In the genomic region with DNA sequence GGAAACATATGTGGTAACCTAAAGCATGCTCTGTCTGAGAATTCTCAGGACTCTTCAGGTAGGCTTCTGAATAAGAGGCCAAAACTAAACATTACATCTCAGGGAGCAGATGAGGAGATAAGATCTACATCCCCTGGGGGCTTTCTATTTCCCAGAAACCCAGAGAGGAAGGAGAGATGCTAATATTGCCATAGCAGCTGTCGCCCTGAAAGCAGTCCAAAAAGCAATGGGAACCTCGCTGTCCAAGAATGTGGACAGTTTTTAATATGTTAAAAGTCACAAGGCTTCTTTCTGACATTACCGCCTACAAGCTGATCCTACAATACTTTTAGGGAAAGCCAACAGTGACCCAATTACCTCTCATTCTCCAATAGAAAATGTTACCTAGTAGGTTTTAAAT, we compare ENCODE assay signal across 18 mouse cellular contexts.
DNase-seq lines count a peak whose midpoint lies in the region; ATAC-seq lines count a peak whose summit lies in the region.
"Had no signal": no experiment of that assay in that cellular context is flagged by ENCODE, and none has a peak within 500 bp of the region (broad histone marks: within the 10 kb centered on the region; RNA-seq: fewer than 3 reads in every experiment).

No protein-coding gene starts in this region.

- intact Hi-C loops in heart, postnatal 10 days (cut with DNase I) = no loop called here
- intact Hi-C loops in heart, postnatal 36 days (cut with DNase I) = no loop called here
- intact Hi-C loops in left cerebral cortex, postnatal 4 days (cut with DNase I) = no loop called here

- peak; percentile 26 to 52 for DNase-seq in cerebellum, postnatal 14 days
- peak; percentile 20 to 23 for DNase-seq in heart, postnatal 10 days
- no peak for DNase-seq in heart, postnatal 36 days
- peak; percentile 18 for DNase-seq in left cerebral cortex, postnatal 4 days
- DNase-seq in left cerebral cortex, adult 18-20 months (ENCODE audit: low spot score in 2 of 2) = no peak
- DNase-seq in gastrocnemius, postnatal 25 days = peak; percentile 9
- DNase-seq: heart, postnatal 4 days; liver, embryonic 13.5 days; lung, adult 2 months; right cerebral cortex, adult 18-20 months; right cerebral cortex, postnatal 4 days; thymus, postnatal 25 days had no signal

- no peak for ATAC-seq in cerebellum, adult (ENCODE audit: insufficient number of reproducible peaks, low FRiP score, low TSS enrichment)
- no peak for ATAC-seq in inflammation-experienced regulatory T-cells, adult 6 months
- ATAC-seq: CD4-positive, CD25-positive, alpha-beta regulatory T cell, adult 4 months; forebrain, embryonic 14.5 days; intestine, embryonic 16.5 days; midbrain, embryonic 15.5 days had no signal

Comparison
In these comparisons a context has a peak if more than half of its experiments do, and no peak if none do; other contexts are left out.
1. DNase-seq: peak in cerebellum, postnatal 14 days (2 of 2), heart, postnatal 10 days (2 of 2), left cerebral cortex, postnatal 4 days (single experiment) and gastrocnemius, postnatal 25 days (single experiment); none in heart, postnatal 36 days (0 of 2) and left cerebral cortex, adult 18-20 months (0 of 2).